Mouse (Mus musculus): ENCODE data around the gene Ift43. TPM values are rescaled to one million over a fixed set of nuclear protein-coding genes. Genes with fewer than 3 reads are reported as not detected.
A peak's percentile ranks its signal among the peaks of the same experiment; 100 is the strongest.

The Ift43 gene
- total RNA-seq, 1 experiment from 2014 or later, result not detected

DNA sequence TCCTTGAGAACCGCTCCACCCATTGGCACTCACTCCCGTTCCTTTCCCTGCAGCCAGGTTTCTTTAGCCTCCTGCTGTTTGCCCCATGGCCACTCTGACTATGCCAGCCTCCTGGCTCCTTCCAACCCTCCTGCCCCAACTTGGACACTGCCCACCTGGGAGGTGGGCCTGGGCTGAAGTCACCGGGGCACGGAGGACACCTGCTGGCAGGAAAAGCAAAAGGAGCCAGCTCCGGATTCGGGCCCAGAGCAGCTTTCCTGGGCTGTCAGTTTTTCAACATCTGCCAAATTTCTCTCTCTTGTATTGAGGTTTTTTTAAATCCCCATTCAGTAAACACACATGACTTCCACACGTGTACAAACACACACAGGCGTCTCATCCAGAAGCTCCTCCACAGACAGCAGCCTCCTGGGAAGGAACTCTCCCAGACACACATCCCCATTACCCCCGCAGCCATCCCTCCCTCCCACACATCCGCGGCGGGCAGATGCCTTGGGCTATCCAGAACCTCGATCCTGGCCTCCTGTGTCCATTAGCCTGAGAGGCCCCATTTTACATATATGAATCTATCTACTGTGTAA lies 5.9 kb upstream of the Ift43 start:
- no peak for ATAC-seq (replicated peaks in 1 of 2; ENCODE audit: insufficient read depth in 1 of 2, low FRiP score in 2 of 2, low TSS enrichment in 1 of 2, low read depth in 1 of 2, poor library complexity in 2 of 2, severe bottlenecking in 2 of 2)

DNA sequence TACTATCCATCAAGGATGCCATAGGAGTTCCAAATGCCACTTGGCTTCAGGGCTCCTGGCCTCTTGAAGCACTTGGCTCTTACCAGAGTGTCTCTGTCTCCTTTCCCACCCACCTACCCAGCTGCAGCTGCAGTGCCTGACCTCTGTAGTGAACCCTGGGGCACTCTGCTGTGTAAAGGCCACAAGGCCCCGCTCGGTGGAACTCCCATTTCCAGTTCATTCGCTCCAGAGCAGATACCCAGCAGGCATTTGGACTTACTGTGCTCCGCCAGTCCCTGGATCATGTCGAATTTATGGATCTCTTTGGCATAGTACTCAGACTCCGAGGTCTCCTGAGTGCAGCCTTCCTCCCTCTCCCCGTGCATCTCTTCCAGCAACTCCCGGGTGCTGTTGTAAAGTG lies 5.0 kb upstream of the Ift43 start:
- no peak for ATAC-seq (replicated peaks in 1 of 2; ENCODE audit: insufficient read depth in 1 of 2, low FRiP score in 2 of 2, low TSS enrichment in 1 of 2, low read depth in 1 of 2, poor library complexity in 2 of 2, severe bottlenecking in 2 of 2)

DNA sequence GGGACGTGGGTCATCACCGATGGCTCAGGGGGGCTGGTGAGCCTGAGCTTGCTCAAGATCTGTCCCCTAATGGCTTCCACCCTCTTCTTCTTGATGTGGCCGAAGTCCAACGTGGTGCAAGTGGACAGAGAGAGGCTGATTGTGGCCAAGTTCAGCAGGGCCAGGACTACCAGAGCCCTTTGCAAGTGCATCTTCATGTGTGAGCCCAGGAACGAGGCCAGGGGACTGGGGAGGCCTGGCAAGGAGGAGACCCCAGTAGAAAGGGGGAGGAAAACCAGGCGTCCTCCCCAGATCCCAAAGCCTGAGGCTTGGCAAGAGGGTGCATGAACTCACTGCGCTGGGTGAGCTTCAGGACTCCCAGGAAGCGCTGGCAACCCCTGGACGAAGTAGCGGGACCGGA lies 4.6 kb upstream of the Ift43 start:
- no peak for ATAC-seq (replicated peaks in 1 of 2; ENCODE audit: insufficient read depth in 1 of 2, low FRiP score in 2 of 2, low TSS enrichment in 1 of 2, low read depth in 1 of 2, poor library complexity in 2 of 2, severe bottlenecking in 2 of 2)

DNA sequence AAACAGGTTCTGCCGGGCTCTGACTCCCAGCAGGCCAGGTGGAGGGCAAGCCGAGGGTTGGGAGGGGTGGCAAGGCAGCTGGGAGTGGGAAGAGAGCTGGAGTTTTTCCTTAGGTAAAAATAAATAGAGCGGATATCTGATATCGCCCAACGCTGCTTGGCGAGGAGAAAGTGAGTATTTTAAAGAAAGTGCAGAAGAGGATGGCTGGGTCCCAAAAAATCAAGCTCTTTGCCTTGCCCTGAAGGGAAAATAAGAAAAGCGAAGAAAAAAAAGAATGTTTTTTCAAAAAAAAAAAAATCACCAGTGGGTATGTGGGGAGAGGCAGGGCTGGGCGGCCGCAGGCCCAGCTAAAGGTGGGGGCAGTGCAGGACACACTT lies 4.2 kb upstream of the Ift43 start:
- no peak for ATAC-seq (replicated peaks in 1 of 2; ENCODE audit: insufficient read depth in 1 of 2, low FRiP score in 2 of 2, low TSS enrichment in 1 of 2, low read depth in 1 of 2, poor library complexity in 2 of 2, severe bottlenecking in 2 of 2)

DNA sequence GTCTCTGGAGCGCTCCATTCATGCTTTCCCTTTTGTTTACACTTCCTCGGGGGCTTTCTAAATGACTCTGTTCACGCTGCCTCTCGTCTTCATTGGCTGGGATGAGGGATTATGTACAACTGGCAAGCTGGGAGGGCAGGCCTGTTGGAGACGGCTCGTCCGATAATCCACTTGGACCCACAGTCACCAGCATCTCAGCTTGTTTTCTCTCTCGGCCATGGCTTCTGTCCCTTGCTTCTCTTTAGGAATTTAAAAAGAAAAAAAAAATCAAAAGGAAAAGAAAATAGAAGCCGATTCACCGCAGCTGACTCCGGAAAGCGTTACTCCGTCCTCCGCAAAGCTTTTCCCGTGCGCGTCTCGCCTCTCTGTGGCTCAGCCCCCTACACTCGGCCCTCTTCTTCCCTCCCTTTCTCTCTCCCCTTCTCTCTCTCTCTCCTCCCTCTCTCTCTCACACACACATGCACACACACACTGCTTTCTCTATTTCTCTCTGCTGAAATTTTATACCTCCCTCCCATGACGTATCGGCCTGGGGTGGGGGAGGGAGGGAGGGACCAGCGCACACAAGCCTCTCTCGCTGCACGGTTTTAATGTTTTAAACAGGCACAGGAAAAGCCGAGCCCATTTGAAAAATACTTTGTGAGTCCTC lies 3.7 kb upstream of the Ift43 start, which contains the start of gene Tgfb3:
Gene Tgfb3 (minus strand): TSS at position 489 of the 649 bp plus-strand sequence.
- no peak; a peak in 1 of 4 replicates for ATAC-seq (replicated peaks in 1 of 2; ENCODE audit: insufficient read depth in 1 of 2, low FRiP score in 2 of 2, low TSS enrichment in 1 of 2, low read depth in 1 of 2, poor library complexity in 2 of 2, severe bottlenecking in 2 of 2)

DNA sequence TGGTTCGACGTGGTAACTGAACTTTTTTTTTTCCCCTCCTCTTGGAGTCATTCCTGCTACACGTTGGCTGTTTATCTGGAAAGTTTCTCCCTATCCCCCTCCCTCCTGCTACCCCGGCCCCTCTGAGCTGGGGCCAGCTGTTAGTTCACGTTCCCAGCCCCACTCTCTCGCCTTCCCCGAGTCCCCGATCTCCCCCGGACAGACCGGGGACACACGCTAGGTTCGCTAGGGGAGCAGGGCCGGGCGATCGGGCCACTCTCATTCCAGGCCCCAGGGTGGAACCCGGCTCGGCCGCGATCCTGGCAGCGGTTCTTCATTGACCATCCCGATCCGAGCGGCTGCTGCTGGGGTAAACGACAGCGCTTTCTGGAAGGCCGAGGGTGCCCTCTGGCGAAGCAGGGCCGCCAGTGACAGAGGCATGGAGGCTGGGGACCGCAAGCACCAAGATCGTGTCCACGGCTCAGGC lies 3.1 kb upstream of the Ift43 start:
- ATAC-seq (replicated peaks in 1 of 2; ENCODE audit: insufficient read depth in 1 of 2, low FRiP score in 2 of 2, low TSS enrichment in 1 of 2, low read depth in 1 of 2, poor library complexity in 2 of 2, severe bottlenecking in 2 of 2), result peak; percentile 90 to 93

DNA sequence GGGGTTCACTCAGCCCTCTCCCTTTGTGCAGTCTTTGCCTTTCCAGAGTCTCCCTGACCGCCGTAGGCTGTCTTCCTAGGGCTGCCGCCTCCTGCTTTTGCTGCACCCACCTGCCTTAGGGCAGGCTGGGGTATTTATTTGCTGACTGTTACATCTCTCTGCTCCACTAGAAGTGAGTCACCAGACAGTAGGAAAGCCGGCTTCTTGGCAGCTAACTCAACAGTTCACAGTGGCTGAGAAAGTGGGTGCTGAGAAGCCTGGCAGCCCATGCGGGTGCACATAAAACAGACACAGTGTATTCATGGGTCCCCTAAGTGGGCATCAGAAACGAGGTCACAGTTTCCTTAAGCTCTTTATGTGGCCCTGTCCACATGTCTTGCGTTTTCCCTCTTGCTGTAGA lies 3.5 kb downstream of the Ift43 start:
- no peak for ATAC-seq (replicated peaks in 1 of 2; ENCODE audit: insufficient read depth in 1 of 2, low FRiP score in 2 of 2, low TSS enrichment in 1 of 2, low read depth in 1 of 2, poor library complexity in 2 of 2, severe bottlenecking in 2 of 2)

DNA sequence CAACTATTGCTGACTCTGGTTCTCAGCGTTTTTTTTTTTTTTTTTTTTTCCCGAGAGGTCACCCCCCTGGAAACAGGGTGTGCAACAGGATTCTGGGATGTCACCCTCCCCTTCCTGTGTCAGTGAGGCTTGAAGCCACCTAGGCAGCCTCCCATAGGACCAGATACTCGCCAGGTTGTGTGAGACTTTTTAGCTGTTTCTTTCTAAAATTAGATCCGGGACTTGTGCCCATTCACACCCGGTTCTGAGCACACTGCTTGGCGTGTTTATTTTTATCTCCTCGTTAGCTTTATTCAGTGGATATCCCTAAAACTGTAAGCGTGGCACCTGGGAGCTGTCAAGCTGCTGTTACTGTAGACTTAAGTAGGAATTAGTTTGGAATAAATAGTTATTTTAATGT lies 4.2 kb downstream of the Ift43 start:
- ATAC-seq (replicated peaks in 1 of 2; ENCODE audit: insufficient read depth in 1 of 2, low FRiP score in 2 of 2, low TSS enrichment in 1 of 2, low read depth in 1 of 2, poor library complexity in 2 of 2, severe bottlenecking in 2 of 2), result no peak

DNA sequence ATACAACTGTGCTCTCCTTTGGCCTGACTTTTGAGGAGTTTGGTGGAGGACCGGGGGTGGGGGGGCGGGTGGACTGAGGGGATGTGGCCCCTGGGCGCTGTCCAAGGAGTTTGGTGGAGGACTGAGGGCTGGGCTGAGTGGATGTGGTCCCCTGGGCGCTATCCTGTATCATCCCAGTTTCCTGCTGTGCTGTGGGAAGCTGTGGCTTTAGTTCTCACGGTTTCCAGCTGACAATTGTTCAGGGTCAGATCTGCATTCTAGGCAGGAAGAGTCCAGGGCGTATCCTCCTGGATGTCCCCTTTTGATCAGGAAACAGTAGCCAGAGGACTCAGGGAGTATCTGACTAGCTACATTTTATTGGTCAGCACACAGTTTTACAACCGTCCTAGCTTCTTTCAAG lies 5.7 kb downstream of the Ift43 start:
- ATAC-seq (replicated peaks in 1 of 2; ENCODE audit: insufficient read depth in 1 of 2, low FRiP score in 2 of 2, low TSS enrichment in 1 of 2, low read depth in 1 of 2, poor library complexity in 2 of 2, severe bottlenecking in 2 of 2), result no peak

DNA sequence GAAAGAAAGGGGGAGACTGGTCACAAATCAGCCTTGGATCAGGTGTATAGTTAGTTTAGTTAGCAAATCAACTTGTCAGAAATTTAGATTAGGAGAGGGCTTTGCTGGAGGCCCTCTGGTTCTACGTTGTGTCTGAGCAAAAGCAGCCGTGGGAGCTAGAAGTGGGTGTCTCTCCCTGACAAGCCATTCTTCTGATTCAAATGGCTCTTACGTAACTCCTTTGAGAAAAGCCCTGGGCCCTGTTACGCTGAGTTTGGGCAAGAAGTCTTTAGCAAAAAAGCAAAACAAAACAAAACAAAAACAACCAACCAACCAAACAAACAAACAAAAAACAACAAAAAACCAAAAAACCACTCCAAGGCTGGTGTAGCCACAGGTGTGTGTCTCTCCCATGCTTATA lies 8.4 kb downstream of the Ift43 start:
- no peak for ATAC-seq (replicated peaks in 1 of 2; ENCODE audit: insufficient read depth in 1 of 2, low FRiP score in 2 of 2, low TSS enrichment in 1 of 2, low read depth in 1 of 2, poor library complexity in 2 of 2, severe bottlenecking in 2 of 2)

DNA sequence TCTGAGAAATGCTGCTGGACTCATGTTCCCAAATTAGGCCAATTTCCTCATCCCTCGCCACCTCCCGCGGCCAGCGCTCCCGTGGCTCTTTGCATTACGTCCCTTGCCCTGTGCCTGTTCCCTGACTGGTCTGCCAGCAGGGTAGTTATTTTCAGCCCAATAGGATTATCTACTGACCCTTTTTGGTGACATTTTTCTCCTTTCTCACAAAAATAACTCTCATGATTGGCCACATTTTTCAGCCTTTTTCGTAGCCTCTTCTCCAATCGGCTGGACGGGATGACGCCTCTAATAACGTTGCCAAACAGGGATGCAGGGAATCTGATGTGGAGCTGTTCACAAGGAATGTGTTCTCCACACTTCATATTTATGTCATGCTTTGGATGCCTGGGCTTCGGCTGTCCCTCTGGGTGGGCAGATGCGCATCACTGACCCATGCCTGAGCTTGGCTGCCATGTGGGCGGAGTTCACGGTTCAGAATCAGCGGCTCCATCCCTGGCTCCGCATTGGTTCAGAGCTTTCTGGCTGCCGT lies 9.3 kb downstream of the Ift43 start:
- no peak for ATAC-seq (replicated peaks in 1 of 2; ENCODE audit: insufficient read depth in 1 of 2, low FRiP score in 2 of 2, low TSS enrichment in 1 of 2, low read depth in 1 of 2, poor library complexity in 2 of 2, severe bottlenecking in 2 of 2)

DNA sequence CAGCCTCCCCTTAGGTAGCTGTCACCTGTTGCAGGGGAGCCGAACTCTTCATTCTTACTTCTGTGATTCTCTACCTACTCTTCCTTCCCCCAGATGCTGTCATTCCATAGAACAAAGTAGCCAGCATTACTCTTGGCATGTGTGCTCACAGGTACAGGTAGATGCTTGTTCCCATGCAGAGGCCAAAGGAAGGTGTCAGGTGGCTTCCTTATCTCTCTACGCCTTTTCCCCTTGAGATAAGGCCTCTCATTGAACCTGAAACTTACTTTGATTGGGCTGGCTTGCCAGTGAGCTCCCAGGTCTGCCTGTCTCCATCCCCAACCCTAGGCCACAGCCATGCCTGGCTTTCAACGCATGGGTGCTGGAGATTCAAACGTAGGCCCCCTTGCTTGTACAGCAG lies 11.7 kb downstream of the Ift43 start:
- no peak for ATAC-seq (replicated peaks in 1 of 2; ENCODE audit: insufficient read depth in 1 of 2, low FRiP score in 2 of 2, low TSS enrichment in 1 of 2, low read depth in 1 of 2, poor library complexity in 2 of 2, severe bottlenecking in 2 of 2)

DNA sequence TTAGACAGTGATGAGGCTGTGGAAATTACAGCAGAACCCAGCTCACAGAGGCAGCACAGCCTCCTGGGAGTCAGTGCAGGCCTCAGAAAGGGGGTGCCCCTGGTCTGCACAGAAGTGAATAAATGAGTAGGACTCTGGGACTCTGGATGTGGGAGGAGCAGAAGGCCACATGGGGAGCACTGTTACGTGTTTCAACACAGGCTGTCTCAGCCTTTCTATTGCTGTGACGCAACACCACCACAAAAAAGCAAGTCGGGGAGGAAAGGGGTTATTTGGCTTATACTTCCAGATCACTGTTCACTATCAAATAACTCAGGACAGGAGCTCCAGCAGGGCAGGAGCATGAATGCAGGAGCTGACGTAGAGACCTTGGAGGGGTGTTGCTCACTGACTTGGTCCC lies 13.5 kb downstream of the Ift43 start:
- ATAC-seq (replicated peaks in 1 of 2; ENCODE audit: insufficient read depth in 1 of 2, low FRiP score in 2 of 2, low TSS enrichment in 1 of 2, low read depth in 1 of 2, poor library complexity in 2 of 2, severe bottlenecking in 2 of 2), result no peak

DNA sequence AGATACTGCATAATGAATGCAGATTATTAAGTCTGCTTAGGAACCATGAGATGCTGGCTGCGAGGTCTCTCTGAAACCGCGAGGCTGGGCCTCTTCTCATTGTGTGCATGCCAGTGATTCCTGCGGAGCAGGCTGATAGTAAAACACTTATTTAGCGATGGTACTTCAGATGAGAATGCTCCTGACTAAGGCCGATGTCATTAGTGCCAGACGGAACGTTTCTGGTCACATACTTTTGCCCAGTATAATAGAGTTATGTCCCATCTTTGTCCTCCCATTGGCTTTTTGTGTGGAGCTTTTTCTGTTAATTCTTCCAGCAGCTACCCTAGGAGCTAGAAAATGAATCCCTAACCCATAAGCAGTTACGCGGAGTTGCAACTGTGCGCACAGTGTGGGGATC lies 15.4 kb downstream of the Ift43 start:
- ATAC-seq (replicated peaks in 1 of 2; ENCODE audit: insufficient read depth in 1 of 2, low FRiP score in 2 of 2, low TSS enrichment in 1 of 2, low read depth in 1 of 2, poor library complexity in 2 of 2, severe bottlenecking in 2 of 2), result no peak

DNA sequence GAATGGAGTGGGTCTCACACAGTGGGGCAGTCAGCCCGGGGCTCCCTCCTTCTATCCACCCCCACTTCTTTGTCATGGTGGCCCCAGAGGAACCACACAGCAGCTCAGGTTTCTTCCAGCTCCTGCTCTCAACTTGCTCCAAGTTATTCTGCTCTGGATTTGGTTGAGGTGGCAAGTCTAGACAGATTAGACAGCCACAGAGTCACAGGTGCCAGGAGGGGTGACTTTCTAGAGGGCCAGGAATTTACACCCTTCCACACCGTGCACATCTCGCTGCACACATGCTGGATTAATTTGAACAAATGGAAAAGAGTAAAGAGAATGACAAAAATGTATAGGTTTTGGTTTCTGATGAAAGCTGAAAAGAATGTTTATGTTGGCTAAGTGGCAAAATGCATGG lies 18.4 kb downstream of the Ift43 start:
- no peak for ATAC-seq (replicated peaks in 1 of 2; ENCODE audit: insufficient read depth in 1 of 2, low FRiP score in 2 of 2, low TSS enrichment in 1 of 2, low read depth in 1 of 2, poor library complexity in 2 of 2, severe bottlenecking in 2 of 2)

DNA sequence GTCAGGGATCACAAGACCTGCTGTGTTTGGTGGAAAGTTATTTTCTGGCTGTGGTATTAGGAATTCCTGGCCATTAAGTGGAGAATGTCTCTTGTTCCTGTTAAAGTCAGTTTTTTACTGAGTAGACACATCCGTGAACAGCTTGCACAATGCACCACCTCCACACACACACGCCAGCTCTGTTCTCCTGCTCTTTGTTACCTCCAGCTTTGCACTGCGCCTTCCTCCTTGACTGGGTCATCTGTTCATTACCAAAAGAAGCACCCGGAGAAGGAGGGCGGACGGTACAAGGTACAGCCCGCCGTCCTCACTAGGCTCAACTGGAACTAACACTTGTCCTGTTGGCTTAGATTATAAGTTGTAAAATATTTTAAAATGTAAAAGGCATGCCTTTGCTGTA lies 20.3 kb downstream of the Ift43 start:
- no peak for ATAC-seq (replicated peaks in 1 of 2; ENCODE audit: insufficient read depth in 1 of 2, low FRiP score in 2 of 2, low TSS enrichment in 1 of 2, low read depth in 1 of 2, poor library complexity in 2 of 2, severe bottlenecking in 2 of 2)

DNA sequence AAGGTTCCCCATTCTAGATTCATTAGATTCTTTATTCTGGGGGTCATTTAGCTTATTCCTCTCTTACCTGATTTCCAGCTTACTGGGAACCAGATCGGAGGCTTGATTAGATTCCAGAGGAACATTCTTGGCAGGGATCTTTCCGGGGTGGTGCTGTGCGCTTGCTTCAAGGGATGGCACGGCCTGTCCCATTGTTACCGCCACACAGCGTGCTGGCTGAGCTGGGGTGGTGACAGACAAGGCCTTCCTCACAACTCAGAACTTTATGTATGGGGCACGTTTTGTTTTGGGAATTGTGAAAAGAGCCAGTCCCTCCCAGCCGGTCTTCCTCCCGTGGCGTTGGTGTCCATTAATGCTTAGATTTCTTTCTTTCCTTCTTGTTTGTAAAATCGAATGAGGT lies 21.1 kb downstream of the Ift43 start:
- no peak for ATAC-seq (replicated peaks in 1 of 2; ENCODE audit: insufficient read depth in 1 of 2, low FRiP score in 2 of 2, low TSS enrichment in 1 of 2, low read depth in 1 of 2, poor library complexity in 2 of 2, severe bottlenecking in 2 of 2)

DNA sequence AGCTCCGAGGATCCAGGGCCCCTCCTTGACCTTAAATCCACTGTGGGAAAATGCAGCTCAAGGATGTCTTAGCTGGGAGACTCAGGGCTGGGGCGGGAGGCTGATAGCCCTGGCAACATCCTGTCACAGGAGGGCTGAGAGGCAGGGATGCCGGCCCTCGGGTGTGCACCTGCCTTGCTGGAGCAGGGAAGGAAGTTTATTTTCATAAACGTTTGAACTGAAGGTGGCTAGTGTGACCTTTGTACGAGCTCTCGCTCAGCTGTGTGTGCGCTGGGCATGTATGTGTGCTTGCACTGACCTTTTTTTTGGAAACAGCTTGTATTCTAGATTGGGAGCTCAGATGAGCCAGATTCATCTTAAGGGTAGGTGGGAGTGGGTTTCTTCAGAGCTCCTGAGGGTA lies 21.5 kb downstream of the Ift43 start:
- no peak for ATAC-seq (replicated peaks in 1 of 2; ENCODE audit: insufficient read depth in 1 of 2, low FRiP score in 2 of 2, low TSS enrichment in 1 of 2, low read depth in 1 of 2, poor library complexity in 2 of 2, severe bottlenecking in 2 of 2)

DNA sequence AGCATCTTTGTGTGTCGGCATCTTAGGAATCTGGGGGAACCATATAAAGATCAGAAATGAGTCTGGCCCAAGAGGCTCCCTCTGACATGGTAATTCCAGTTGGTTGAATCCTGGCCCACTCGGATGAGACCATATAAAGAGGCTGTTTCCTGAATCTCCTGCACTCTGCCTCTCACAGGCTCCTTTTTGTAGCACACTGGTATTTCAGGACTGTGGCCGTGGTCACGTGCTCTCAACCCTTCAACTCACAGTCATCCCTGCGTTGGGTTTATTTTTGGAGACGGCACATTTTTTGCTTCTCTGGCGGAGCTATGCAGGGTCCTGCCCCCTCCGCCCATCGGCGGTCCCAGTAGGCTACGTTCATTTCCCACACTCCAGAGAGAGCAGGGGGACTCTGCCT lies 22.0 kb downstream of the Ift43 start:
- no peak for ATAC-seq (replicated peaks in 1 of 2; ENCODE audit: insufficient read depth in 1 of 2, low FRiP score in 2 of 2, low TSS enrichment in 1 of 2, low read depth in 1 of 2, poor library complexity in 2 of 2, severe bottlenecking in 2 of 2)
